Mouse (Mus musculus) testis, adult 2 months (tissue): ENCODE data around the gene Hint1.

Source experiments
- CTCF ChIP-seq: fragments of 200-500 bp; IDR thresholded peaks from 2 replicates; pipeline ENCODE4 v1.5.1; 2012; ENCODE audit warnings: low read depth, mild to moderate bottlenecking, inconsistent platforms, low read length, moderate library complexity; ENCODE audit not compliant: control insufficient read depth, insufficient read depth, insufficient replicate concordance
- POLR2A ChIP-seq: fragments of 200-500 bp; IDR thresholded peaks from 2 replicates; pipeline ENCODE4 v1.6.1; 2012; ENCODE audit warnings: low read depth, mild to moderate bottlenecking, inconsistent platforms, low read length, moderate library complexity; ENCODE audit not compliant: control insufficient read depth

DNA sequence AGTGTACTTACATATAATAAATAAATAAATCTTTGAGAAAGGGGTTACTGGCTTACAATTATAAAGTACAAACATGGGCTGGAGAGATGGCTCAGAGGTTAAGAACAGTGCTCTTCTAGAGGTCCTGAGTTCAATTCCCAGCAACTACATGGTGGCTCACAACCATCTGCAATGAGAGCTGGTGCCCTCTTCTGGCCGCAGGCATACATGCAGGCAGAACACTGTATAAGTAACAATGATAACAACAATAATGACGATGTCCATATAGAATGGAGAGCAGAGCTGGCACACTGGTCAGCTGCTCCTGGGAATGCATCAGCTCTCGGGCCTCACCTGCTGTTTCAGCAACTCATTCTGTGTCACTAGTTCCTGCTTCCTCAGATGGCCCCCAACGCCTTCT, 52.1 kb downstream of the Hint1 start:
- TF ChIP-seq POLR2A (no peak), CTCF (peak; percentile 21; the same call in 1 of the 2 replicates)
